Mouse (Mus musculus) left cerebral cortex, adult 9 months (tissue): ENCODE data around the gene Hes7.

Experiments
- DNase-seq, 2 experiments: peaks; one replicate each; pipeline ENCODE4 v3.0.0; 2022; ENCODE audit warnings: low spot score in 2 of 2

Gene Hes7

DNA sequence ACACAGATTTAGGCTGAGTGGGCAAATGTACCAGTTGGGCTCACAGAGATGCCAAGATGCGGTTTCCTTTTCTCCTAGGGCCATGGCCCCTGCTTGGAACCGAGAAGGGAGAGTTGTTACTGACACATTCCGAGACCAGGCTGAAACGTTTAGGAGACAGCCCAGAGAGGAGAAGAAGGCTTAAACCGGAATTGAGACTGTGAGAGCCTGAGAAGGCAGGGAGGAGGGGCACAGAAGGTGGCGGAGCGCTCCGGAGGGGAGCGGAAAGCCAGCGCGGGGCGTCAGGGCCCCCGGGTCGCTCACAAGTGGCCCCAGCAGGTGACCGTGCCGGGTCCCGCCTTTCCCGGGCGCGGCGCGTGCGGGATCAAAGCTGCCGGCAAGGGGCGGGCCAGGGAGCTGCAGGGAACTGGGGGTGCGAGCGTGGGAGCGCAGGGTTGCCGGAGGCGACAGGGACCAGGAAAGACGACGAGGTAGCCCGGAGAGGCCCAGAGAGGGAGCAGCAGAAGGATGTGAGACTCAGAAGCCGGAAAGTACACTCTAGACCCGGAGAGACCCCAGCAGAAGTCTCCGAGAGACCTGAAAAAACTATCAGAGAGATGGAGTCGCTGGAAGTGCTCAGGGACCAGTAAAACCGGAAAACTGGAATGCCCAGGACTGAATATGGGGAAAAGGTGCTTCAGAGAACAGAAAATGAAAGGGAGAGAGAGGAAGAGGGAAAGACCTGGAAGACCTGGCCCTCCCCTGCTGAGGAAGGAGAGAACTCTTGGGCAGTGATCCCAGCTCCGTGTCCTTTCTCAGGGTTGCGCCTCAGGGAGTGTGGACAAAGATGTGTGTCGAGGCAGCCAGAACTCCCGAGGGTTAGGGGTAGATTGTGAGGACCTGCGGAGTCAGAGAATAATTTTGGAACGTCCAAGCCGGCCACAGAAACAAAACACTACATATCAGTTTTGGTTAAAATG is 2.2 kb upstream of the Hes7 start:
- peak in 1 of 2 experiments; percentile 46 for DNase-seq

DNA sequence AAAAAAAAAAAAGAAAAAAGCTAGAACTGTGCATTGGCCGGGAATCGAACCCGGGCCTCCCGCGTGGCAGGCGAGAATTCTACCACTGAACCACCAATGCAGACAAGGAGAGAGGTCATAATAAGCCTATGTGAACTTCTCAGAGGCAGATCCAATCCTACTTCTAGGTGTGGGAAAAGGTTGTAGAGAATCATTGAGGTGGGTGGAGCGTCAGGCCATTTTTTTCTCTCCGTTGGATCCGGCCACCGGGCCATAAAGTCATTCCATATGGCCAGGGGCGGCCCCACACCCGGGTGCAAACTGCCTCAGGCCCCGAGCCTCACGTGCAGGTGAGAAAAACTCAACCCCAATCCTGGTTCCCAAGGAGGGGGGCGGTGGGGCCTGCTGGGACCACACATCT is 1.4 kb upstream of the Hes7 start:
- peak in 1 of 2 experiments; percentile 92 for DNase-seq

DNA sequence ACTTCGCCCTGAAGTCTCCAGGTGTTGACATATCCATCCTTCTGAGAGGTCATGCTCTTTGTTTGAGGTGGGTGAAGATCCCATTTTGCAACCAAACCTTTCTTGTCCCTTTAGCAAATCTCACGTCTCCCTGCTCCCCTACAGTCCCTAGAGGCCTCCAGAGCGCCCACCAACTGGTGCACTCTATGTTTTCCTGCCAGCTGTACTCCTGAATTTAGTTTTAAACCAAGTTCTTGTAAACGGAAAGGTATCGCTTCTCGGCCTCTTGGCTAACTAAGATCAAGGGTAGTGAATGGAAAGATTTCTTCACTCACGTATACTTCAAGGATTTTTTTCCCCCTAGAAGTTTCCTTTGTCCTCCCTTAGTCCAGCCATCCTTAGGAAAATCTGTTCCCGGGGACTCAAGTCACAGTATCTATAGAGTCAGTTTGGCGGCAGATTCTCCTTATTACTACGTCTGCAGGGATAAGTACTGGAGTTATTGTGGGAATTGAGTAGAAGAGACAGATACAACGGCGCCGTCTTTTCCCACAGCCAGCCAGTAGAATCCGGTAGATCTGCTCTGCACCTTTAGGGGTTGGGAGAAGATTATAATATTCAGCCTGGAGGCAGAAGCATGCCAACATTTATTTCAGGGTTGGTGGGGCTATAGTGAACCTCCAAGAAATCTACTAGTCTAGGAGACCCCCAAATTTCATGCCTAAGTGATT is 603 bp upstream of the Hes7 start:
- no peak for DNase-seq

DNA sequence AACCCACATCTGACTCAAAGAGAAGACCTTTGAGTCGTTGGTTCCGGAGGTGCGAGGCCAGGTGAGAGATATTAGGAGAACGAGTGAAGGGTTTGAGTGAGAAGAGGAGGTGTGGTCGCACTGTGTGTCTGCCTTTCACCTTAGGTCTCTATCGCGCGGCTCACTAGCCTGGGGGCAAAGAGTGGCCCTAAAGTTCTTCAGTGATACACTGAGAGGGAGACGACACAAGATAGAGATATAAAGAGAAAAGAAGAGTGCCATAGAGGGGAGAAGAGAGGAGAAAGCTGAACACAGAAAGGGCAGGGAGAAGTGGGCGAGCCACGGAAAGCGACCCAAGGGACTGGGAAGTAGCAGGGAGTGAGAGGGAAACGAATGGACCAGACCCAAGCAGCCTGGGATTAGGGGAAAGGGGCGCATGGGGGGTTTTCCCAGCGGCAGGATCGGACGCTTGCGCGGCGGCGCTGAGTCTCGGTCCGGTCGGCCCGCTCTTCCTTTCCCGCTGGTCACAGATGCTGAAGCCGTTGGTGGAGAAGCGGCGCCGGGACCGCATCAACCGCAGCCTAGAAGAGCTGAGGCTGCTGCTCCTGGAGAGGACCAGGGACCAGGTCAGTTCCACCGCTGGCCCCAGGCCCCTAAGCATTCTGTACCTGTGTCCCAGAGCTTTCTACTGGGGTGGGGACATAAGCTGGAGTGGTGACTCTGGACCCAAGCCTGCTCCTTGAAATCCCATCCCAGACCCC is 967 bp downstream of the Hes7 start:
- no peak for DNase-seq

DNA sequence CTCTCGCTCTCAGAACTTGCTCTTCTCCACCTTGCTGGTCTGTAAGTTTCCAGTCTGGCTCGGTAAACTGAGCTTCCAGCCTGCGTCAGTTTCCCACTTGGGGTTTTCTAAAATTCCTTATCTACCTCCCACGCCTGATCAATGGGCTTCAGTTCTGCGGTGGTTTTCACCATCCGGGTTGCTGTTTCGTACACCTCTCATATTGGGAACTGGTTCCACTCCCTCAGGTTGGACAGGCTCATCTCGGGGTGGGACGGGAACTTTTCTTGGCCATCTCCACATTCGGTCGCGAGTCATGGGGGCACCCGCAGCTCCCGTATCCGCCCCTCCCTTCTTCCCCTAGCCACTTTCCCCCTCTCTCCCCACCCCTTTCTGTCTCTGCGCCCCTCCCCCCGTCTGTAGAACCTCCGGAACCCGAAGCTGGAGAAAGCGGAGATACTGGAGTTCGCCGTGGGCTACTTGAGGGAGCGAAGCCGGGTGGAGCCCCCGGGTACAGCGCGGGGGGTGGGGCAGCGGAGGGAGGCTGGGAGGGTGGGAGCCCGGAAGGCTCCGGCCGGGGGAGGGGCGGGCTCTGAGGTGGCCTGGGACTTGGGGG is 1.6 kb downstream of the Hes7 start:
- no peak for DNase-seq

DNA sequence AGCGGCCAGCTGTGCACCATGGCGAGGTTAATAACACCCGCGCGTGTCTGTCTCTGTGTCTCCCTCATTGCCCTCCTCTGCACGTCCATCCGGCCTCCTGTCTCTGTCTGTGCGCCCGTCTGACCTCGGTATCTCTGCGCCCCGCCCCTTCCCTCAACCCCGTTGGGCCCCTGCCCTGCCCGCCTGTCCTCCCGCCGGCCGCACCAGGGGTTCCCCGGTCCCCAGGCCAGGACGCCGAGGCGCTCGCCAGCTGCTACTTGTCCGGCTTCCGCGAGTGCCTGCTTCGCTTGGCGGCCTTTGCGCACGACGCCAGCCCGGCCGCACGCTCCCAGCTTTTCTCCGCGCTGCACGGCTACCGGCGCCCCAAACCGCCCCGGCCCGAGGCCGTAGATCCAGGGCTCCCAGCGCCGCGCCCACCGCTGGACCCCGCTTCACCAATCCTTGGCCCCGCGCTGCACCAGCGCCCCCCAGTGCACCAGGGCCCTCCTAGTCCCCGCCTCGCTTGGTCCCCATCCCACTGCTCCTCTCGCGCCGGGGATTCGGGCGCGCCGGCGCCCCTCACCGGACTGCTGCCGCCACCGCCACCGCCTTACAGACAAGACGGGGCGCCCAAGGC is 2.2 kb downstream of the Hes7 start, which contains the start of gene 9130213A22Rik:
Gene 9130213A22Rik, minus strand, starts transcription at position 254 of the 616 bp plus-strand sequence.
- peak in 1 of 2 experiments; percentile 88 for DNase-seq

DNA sequence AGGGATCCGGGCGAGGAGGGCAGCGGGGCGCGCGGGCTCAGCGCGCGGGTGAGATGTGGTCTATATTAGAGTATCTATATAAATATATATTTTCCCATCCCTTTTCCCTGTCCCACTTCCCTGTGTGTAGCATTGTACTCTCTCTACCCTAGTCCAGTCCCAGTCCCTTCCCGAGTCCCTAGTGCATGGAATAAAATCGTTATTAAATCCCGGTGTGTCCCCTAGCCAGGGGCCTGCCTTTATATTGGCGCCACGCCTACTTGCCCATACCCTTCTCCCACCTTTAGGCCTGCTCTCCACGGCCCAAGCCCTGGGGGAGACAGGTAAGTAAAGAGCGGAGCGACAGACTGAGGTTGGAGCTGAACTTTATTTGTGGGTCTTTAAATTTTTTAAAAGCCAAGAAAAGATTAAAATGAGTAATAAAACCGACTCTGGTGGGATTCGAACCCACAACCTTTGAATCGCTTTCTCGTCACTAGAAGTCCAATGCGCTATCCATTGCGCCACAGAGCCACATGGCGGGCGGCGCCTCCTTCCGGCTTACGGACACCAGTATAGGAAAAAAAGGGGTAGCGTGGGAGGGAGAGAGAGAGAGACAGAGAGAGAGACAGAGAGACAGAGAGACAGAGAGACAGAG is 3.0 kb downstream of the Hes7 start:
- DNase-seq: peak; percentile 85 to 96

DNA sequence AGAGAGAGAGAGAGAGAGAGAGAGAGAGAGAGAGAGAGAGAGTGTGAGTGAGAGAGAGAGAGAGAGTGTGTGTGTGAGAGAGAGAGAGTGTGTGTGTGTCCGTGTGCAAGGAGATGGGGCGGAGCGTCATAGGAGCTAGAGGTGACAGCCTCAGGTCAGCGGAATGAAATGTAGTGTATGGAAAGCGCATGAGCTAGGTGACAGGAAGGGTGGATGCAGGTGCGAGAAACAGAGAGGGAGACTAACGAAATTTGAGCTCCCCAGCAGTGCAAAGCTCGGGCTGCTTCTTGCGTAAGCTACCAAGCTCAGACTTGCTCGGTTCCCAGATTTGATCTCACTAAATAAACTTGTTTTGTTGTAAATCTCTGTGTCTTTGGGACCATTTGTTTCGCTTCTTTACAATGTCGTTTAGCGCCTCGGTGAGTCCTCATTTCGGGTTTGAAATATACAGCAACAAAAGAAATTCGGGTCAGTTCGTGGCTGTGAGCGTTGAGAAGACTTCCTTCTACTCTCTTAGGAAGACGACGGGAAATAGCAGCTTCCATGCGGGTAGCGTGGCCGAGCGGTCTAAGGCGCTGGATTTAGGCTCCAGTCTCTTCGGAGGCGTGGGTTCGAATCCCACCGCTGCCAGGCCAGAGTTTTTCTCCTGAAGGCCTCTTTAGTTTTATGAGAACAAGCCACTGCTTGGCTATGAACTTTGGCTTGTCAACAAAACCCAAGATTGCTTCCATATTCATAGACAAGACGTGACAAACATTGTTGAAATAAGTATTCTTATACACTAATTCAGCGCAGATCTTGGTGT is 3.7 kb downstream of the Hes7 start:
- DNase-seq: peak; percentile 79 to 96

DNA sequence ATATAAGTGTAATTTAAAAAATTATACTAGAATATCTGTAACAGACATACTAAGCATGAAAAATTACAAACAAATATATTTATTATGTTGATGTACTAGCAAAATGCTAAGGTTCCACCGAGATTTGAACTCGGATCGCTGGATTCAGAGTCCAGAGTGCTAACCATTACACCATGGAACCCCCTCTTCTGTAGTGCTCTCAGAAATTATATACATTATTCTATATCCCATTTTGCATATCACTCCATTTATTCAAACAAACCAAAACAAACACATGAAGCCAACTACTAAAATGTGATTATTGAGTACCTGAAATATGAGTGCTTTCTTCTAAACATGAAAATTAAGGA is 4.3 kb downstream of the Hes7 start:
- peak in 1 of 2 experiments; percentile 82 for DNase-seq

DNA sequence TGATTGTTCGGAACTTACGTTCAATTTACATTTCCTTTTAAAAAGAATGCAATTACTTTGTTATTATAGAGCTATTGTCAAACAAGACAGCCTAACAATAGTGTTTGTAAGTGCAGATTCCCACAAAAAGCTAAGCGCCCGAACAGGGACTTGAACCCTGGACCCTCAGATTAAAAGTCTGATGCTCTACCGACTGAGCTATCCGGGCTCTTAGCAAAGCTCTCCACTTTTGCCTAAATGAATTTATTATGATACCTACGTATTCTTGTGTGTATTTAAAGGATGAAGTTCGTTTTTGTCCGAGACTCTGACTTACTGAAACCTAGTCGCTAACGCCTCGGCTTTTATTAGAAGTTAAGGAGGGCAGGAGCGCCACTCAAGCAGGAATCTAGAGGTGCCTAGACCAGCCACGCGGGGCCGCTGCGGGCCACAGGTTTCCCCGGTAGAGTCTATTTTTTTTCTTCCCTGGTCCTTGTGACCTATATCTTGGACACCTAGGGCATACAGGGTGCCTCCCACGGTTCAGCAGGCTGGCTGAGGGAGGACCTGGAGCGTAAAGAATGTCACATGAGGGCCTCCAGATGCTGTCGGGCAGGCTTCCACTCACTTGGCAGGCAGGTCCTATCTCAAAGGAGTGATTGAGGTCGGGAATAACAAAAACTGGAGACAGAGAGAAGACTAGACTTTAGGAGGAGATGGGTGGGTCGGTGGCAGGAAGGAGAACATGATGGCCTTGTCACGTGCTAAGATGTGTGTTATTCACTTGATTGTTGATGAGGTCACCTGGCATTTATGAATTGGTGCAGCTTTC is 5.0 kb downstream of the Hes7 start:
- peak in 1 of 2 experiments; percentile 88 for DNase-seq

DNA sequence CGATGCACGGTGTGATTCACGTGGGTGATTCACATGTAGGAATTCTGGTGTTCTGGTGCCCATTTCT is 5.5 kb downstream of the Hes7 start, which contains the start of gene Aloxe3:
Gene Aloxe3, plus strand, starts transcription at position 45 of the 67 bp plus-strand sequence.
- DNase-seq: no peak

DNA sequence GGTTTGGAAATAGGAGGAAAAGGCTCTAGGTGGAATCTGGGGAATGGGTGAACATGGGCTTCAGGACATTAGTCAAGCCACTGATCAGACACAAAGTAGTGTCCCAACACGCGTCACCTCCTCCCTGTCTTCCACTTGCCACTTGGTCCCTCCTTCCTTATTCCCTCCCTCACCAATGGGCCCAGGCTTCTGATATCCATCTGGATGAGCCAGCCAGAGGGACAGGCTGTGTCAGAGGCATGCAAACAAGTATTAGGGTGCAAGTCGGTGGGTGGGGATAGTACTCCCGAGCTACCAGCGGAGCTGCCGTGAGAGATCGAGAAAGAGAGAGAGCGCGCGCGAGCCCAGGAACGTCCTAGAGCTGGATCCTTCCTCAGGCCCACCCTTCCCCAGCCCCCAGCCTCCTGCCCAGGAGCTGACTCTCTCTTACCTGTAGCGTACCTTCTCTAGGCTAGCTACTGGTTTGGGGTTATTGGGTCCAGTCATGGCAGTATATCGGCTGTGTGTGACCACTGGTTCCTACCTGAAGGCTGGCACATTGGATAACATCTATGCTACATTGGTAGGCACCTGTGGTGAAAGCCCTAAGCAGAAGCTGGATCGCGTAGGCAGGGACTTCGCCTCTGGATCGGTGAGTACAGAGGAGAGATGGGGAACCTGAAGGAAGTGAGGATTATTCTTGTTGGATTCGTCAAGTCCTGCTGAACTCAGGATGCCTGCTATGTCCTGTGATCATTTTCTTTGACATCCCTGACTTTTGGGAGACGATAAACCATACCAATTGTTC is 5.9 kb downstream of the Hes7 start:
- DNase-seq: no peak

DNA sequence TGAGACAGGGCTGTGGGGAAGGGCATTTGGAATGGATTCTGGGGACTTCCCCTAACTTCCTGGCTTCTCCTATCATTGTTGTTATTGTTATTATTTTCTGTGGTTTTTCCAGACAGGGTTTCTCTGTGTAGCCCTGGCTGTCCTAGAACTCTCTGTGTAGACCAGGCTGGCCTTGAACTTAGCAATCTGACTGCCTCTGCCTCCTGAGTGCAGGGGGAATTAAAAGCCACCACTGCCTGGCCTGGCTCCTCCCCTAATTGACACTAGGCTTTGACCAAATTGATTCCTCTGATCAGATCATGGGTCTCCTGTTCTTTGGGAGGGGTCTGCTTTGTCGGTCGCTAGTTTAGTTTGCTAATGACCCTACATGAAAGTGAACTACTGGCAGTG is 6.5 kb downstream of the Hes7 start:
- DNase-seq: no peak

DNA sequence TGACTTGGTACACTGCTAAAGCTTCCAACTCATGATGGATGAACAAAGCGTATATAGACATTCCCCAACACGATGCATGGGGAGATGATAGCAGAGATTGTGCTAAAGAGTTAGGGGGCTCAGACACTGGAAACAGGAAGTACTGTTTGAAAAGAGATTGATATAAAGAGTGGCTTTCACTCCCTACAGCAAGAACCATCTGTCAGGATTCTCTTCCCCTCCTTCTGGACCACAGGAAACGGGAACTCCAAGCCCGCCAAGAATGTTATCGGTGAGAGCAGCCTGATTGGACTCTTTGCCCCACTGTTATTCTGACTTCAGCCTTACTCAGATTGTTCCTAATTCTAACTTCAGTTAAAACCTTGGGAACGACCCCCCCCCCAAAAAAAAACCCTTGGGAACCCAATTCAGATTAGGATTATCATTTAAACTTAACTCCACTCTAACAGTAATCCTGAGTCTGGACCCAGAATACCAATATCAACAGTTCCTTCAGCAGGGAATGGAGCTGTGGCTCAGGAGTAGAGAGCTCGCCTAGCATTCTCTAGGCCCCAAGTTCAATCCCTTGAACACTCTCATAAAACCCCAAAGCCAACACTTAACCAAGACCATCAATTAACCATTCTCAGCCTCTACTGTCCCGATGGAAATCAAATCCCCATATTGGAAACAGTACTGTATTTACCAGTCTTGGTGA is 8.4 kb downstream of the Hes7 start:
- DNase-seq: no peak

DNA sequence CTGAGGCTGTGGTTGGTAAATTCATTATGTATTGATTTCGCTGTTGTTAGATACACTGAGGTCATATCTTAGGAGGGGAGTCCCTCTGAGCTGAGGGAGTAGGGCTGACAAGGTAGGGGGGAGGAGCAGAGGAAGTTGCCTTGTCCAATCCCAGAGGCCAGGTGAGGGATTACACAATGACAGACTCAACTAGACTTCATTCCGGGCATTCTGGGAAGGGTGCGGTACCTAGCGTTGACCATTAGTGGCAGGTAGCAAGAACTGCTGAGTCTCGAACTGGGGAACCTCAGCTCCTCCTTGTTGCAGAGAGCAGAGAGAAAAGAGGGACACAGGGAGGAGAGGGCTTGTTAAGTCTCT is 13.3 kb downstream of the Hes7 start:
- DNase-seq: no peak

DNA sequence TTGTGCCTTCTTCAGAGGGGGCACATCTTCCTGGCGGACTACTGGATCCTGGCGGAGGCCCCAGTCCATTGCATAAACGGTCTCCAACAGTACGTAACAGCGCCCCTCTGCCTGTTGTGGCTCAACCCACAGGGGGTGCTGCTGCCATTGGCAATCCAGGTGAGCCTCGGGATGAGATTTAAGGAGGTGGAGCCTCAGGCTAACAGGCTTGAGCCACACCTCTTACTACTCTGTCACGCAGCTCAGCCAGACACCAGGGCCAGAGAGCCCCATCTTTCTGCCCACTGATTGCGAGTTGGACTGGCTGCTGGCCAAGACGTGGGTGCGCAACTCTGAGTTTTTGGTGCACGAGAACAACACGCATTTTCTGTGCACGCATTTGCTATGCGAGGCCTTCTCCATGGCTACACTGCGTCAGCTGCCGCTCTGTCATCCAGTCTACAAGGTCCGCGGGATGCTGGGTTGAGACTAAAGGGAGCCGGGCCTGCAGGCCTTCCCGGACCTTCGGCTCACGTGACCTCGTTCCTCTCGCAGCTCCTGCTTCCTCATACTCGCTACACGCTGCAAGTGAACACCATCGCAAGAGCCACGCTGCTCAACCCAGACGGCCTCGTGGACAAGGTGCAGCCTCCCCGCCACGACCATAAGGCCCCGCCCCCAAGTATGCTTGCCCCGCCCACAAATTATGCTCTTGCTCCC is 13.9 kb downstream of the Hes7 start:
- peak in 1 of 2 experiments; percentile 91 for DNase-seq

DNA sequence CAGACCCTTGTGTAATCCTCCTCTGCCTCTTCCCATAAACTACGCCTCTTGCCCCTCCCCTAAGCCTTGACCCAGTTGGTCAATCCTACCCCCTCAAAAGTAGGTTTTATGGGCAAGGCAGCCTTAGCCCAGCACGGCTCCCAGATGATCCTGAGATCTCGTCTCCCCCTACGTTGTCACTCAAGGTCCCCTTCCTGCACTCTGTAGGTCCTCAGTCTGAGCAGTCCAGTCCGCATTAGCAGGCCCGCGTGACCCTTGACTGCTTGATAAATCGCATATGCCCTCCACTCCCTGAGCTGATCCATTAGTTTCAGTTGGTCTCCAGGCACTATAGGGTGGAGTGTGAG is 14.4 kb downstream of the Hes7 start:
- DNase-seq: no peak

DNA sequence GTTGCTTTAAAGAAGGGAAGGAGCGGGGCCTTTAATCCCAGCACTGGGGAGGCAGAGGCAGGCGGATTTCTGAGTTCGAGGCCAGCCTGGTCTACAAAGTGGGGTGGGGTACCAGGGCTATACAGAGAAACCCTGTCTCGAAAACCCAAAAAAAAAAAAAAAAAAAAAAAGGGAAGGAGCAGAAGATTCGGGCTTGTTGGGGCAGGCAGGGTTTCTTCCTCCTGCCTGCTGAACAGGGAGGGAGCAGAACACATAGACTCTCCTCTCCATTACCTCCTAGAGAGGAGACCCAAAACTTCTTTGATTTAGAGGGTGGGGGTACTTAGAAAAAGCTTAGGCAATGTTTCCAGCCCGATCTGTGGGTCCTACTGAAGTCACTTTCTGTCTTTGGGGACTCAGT is 15.2 kb downstream of the Hes7 start:
- DNase-seq: no peak
